Mouse (Mus musculus): ENCODE measurements around the gene Gtf2f2. TPM values are rescaled to one million over a fixed set of nuclear protein-coding genes. Genes with fewer than 3 reads are reported as not detected.

Gtf2f2 gene
- polyA plus RNA-seq, 1 experiment from 2014 or later = 36.0 TPM

DNA sequence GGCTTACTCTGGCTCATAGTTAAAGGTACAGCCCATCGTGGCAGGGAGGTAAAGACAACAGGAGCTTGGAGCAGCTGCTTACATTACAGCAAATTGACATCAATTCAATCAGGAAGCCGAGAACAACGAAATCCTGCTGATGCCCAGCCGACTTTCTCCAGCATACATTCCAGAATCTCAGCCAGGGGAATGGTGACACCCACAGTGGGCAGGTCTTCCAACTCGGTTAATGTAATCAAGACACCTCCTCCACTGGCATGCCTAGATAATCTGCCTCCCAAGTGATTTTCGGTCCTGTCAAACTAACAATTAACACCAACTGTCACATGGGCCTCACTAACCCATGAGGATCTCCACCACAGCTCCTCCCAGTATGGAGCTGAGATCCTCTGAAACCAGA, 148.0 kb downstream of the Gtf2f2 start:
- 85% methylated on average over 6 of the region's 6 CpGs for WGBS
- H3K27me3 ChIP-seq (ENCODE audit: control insufficient read depth, insufficient read depth, low read length) = no peaks in the 10 kb centered on the region
- H3K36me3 ChIP-seq (ENCODE audit: control insufficient read depth, insufficient read depth, low read length) = no peaks in the 10 kb centered on the region
- H3K4me3 ChIP-seq (ENCODE audit: low read depth, low read length) = no peak overlapping the region
- H3K9ac ChIP-seq (replicated peaks; ENCODE audit: low read depth, low read length) = no peak overlapping the region
- H3K4me2 ChIP-seq (replicated peaks; ENCODE audit: low read depth, low read length) = no peak overlapping the region
- H3K27ac ChIP-seq (ENCODE audit: low read length) = peak overlapping the region; percentile 59; the same call in 1 of the 2 replicates
- no peak for ATAC-seq (ENCODE audit: insufficient number of reproducible peaks, insufficient read depth, low FRiP score, low read depth)
- peaks cover 16% of the 10 kb centered on the region; the same call in 1 of the 2 replicates for H3K4me1 ChIP-seq (ENCODE audit: control insufficient read depth, insufficient read depth, low read length)
- H3K9me3 ChIP-seq (ENCODE audit: control insufficient read depth, low read depth, low read length) = no peaks in the 10 kb centered on the region; the same call in 1 of the 2 replicates

DNA sequence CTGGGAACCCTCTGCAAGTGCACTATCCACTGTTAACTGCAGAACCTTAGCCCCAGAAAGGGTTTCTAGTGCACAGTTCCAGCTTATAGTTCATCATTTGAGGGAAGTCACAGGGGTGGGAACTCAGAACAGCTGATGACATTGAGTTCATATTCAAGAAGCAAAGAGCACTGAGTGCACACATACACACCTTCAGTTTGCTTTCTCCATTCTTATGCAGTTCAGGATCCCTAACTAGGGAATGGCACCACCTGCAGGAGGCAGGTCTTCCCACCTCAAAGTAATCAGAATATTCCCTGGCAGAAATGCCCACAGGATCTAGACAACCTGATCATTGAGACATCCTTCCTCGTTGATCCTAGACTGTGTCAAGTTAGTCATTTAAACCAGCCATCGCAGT, 151.0 kb downstream of the Gtf2f2 start:
- WGBS = 79% methylated on average over 2 of the region's 2 CpGs
- no peaks in the 10 kb centered on the region; the same call in 1 of the 2 replicates for H3K9me3 ChIP-seq (ENCODE audit: control insufficient read depth, low read depth, low read length)
- H3K4me3 ChIP-seq (ENCODE audit: low read depth, low read length) = no peak overlapping the region
- no peaks in the 10 kb centered on the region for H3K27me3 ChIP-seq (ENCODE audit: control insufficient read depth, insufficient read depth, low read length)
- H3K27ac ChIP-seq (ENCODE audit: low read length) = no peak overlapping the region
- H3K9ac ChIP-seq (replicated peaks; ENCODE audit: low read depth, low read length) = no peak overlapping the region
- H3K4me1 ChIP-seq (ENCODE audit: control insufficient read depth, insufficient read depth, low read length) = peaks cover 16% of the 10 kb centered on the region; the same call in 1 of the 2 replicates
- no peak for ATAC-seq (ENCODE audit: insufficient number of reproducible peaks, insufficient read depth, low FRiP score, low read depth)
- no peaks in the 10 kb centered on the region for H3K36me3 ChIP-seq (ENCODE audit: control insufficient read depth, insufficient read depth, low read length)
- H3K4me2 ChIP-seq (replicated peaks; ENCODE audit: low read depth, low read length) = no peak overlapping the region

DNA sequence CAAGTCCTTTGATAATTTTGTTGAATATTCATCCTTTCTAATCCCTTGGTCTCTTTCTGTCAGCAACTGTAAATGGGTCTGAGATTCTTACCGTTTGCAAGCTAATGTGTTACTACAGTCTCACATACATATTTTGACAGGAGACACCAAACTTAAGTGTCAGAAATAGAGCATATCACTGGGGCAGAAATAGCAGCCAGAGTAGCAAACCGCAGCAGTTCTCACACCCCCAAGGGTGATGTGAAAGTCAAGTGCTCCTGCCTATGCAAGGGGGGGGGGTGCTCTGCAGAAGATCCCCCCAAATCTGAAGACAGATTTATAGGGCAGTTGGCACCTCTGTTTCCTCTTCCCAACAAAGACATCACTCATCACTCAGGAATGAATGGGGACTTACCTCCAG, 152.5 kb downstream of the Gtf2f2 start:
- peaks cover 5% of the 10 kb centered on the region; the same call in 1 of the 2 replicates for H3K4me1 ChIP-seq (ENCODE audit: control insufficient read depth, insufficient read depth, low read length)
- no peak overlapping the region for H3K27ac ChIP-seq (ENCODE audit: low read length)
- no peaks in the 10 kb centered on the region; the same call in 1 of the 2 replicates for H3K9me3 ChIP-seq (ENCODE audit: control insufficient read depth, low read depth, low read length)
- no peaks in the 10 kb centered on the region for H3K36me3 ChIP-seq (ENCODE audit: control insufficient read depth, insufficient read depth, low read length)
- no peak overlapping the region for H3K4me2 ChIP-seq (replicated peaks; ENCODE audit: low read depth, low read length)
- no peak overlapping the region for H3K4me3 ChIP-seq (ENCODE audit: low read depth, low read length)
- WGBS = 64% methylated on average over 2 of the region's 2 CpGs
- H3K27me3 ChIP-seq (ENCODE audit: control insufficient read depth, insufficient read depth, low read length) = no peaks in the 10 kb centered on the region
- no peak overlapping the region for H3K9ac ChIP-seq (replicated peaks; ENCODE audit: low read depth, low read length)
- ATAC-seq (ENCODE audit: insufficient number of reproducible peaks, insufficient read depth, low FRiP score, low read depth) = no peak

DNA sequence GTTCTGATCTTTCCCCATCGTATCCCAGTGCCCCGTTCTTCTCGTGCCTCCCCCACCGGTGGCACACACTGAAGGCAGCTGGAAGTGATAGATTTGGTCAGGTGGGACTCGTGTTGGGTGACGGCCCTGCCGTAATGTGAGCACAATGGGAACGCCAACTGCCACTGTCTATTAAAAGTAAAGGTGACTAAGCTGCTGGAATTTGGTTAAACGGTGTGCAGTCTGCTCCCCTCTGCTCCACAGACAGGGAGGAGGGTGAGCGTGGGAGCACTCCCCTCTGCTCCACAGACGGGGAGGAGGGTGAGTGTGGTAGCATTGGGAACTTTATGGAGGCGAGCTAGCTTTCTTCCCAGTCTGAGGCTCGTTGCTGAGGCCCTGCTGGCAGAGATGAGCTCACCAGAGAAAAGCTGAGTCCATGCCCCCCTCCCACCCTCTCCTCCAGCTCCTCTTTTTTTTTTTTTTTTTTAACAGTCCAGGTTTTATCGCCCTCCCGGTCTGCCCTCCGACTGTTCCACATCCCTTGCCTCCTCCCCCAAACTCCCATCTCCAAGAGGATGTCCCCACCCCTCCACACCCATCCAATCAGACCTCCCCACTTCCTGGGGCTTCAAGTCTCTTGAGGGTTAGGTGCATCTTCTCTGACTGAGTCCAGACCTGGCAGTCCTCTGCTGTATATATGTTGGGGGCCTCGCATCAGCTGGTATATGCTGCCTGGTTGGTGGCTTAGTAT, 155.2 kb downstream of the Gtf2f2 start:
- H3K4me3 ChIP-seq (ENCODE audit: low read depth, low read length) = no peak overlapping the region
- no peaks in the 10 kb centered on the region for H3K27me3 ChIP-seq (ENCODE audit: control insufficient read depth, insufficient read depth, low read length)
- no peak overlapping the region for H3K27ac ChIP-seq (ENCODE audit: low read length)
- peaks cover 7% of the 10 kb centered on the region; the same call in 1 of the 2 replicates for H3K36me3 ChIP-seq (ENCODE audit: control insufficient read depth, insufficient read depth, low read length)
- no peaks in the 10 kb centered on the region for H3K4me1 ChIP-seq (ENCODE audit: control insufficient read depth, insufficient read depth, low read length)
- ATAC-seq (ENCODE audit: insufficient number of reproducible peaks, insufficient read depth, low FRiP score, low read depth) = no peak
- WGBS = 55% methylated on average over 17 of the region's 17 CpGs
- H3K9me3 ChIP-seq (ENCODE audit: control insufficient read depth, low read depth, low read length) = no peaks in the 10 kb centered on the region
- no peak overlapping the region for H3K4me2 ChIP-seq (replicated peaks; ENCODE audit: low read depth, low read length)
- H3K9ac ChIP-seq (replicated peaks; ENCODE audit: low read depth, low read length) = no peak overlapping the region

DNA sequence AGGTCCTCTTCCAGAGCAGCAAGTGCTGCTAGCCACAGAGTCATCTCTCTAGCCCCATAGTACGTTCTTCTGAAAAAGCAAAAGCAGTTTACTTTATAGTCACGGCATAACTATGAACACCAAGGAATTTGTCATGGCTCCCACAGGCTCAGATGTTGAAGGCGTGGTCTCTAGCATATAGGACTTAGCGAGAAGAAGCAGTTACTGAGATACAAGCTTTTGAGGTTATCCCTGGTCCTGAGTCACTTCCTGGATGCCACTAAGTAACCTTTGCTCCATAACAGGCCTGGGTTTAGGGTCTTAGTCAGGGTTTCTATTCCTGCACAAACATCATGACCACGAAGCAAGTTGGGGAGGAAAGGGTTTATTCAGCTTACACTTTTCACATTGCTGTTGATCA, 158.6 kb downstream of the Gtf2f2 start:
- Histone ChIP-seq H3K27me3 (ENCODE audit: control insufficient read depth, insufficient read depth, low read length) (no peaks in the 10 kb centered on the region), H3K4me2 (replicated peaks; ENCODE audit: low read depth, low read length) (no peak overlapping the region), H3K4me3 (ENCODE audit: low read depth, low read length) (no peak overlapping the region), H3K27ac (ENCODE audit: low read length) (no peak overlapping the region), H3K9ac (replicated peaks; ENCODE audit: low read depth, low read length) (no peak overlapping the region), H3K4me1 (ENCODE audit: control insufficient read depth, insufficient read depth, low read length) (no peaks in the 10 kb centered on the region; the same call in 1 of the 2 replicates), H3K9me3 (ENCODE audit: control insufficient read depth, low read depth, low read length) (no peaks in the 10 kb centered on the region), H3K36me3 (ENCODE audit: control insufficient read depth, insufficient read depth, low read length) (peaks cover 39% of the 10 kb centered on the region)
- ATAC-seq (ENCODE audit: insufficient number of reproducible peaks, insufficient read depth, low FRiP score, low read depth) = no peak
- 88% methylated on average over 5 of the region's 5 CpGs for WGBS

DNA sequence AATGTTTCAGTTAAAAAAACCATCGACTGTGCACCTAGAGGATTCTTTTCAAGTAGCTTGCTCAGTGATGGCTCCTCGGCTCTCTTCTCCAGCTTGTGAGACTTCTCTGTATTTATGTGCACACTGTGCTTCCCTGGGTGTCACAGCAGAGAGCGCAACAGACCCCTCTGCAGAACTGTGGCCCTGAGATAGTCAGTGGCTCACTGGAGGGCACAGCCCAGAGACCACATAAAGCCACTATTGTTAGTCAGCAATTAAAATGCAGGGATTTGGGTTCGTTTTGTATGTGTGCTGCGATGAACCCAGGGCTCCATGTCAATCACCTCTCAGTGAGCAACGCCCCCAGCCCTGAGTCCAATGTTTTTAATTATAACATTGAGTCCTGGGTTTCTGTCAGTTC, 159.8 kb downstream of the Gtf2f2 start:
- no peaks in the 10 kb centered on the region for H3K9me3 ChIP-seq (ENCODE audit: control insufficient read depth, low read depth, low read length)
- H3K4me2 ChIP-seq (replicated peaks; ENCODE audit: low read depth, low read length) = no peak overlapping the region
- H3K9ac ChIP-seq (replicated peaks; ENCODE audit: low read depth, low read length) = no peak overlapping the region
- ATAC-seq (ENCODE audit: insufficient number of reproducible peaks, insufficient read depth, low FRiP score, low read depth) = no peak
- 77% methylated on average over 6 of the region's 6 CpGs for WGBS
- H3K4me1 ChIP-seq (ENCODE audit: control insufficient read depth, insufficient read depth, low read length) = peaks cover 5% of the 10 kb centered on the region
- H3K27ac ChIP-seq (ENCODE audit: low read length) = no peak overlapping the region
- H3K27me3 ChIP-seq (ENCODE audit: control insufficient read depth, insufficient read depth, low read length) = no peaks in the 10 kb centered on the region
- H3K4me3 ChIP-seq (ENCODE audit: low read depth, low read length) = no peak overlapping the region
- H3K36me3 ChIP-seq (ENCODE audit: control insufficient read depth, insufficient read depth, low read length) = peaks cover 43% of the 10 kb centered on the region

DNA sequence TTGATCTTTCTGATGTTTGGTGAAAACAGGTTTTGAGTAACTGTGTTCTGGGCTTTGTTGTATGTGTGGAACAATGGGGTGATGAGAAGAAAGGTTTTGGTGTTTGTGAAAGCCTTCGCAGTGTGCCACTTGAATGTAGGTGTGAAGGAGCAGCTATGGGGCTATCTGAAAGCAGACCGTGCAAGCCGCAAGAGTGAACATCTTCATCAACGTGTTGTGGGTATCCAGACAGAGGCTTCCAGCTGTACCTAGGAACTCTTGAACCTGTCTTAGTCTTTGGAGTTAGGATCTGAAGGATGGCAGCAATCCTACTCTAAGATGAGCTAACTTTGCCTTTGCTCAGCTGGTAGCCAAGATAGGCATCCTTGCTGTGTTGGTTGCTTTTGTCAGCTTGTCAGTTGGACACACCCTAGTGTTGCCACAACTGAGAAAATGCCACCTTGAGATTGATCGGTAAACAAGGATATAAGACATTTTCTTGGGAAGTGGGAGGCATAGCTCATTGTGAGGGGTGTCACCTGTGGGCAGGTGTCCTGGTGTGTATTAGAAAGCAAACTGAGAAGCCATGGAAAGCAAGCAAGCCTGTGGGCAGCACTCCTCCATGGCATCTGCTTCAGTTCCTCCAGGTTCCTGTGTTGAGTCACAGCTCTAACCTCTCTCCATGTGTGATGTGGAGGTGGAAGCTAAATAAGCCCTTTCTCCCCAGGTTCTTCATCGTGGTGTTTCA, 160.7 kb downstream of the Gtf2f2 start:
- no peaks in the 10 kb centered on the region for H3K27me3 ChIP-seq (ENCODE audit: control insufficient read depth, insufficient read depth, low read length)
- no peak for ATAC-seq (ENCODE audit: insufficient number of reproducible peaks, insufficient read depth, low FRiP score, low read depth)
- no peaks in the 10 kb centered on the region for H3K9me3 ChIP-seq (ENCODE audit: control insufficient read depth, low read depth, low read length)
- H3K36me3 ChIP-seq (ENCODE audit: control insufficient read depth, insufficient read depth, low read length) = peaks cover 43% of the 10 kb centered on the region
- no peak overlapping the region for H3K4me2 ChIP-seq (replicated peaks; ENCODE audit: low read depth, low read length)
- no peak overlapping the region for H3K27ac ChIP-seq (ENCODE audit: low read length)
- peaks cover 5% of the 10 kb centered on the region for H3K4me1 ChIP-seq (ENCODE audit: control insufficient read depth, insufficient read depth, low read length)
- no peak overlapping the region for H3K4me3 ChIP-seq (ENCODE audit: low read depth, low read length)
- 91% methylated on average over 6 of the region's 6 CpGs for WGBS
- H3K9ac ChIP-seq (replicated peaks; ENCODE audit: low read depth, low read length) = no peak overlapping the region

DNA sequence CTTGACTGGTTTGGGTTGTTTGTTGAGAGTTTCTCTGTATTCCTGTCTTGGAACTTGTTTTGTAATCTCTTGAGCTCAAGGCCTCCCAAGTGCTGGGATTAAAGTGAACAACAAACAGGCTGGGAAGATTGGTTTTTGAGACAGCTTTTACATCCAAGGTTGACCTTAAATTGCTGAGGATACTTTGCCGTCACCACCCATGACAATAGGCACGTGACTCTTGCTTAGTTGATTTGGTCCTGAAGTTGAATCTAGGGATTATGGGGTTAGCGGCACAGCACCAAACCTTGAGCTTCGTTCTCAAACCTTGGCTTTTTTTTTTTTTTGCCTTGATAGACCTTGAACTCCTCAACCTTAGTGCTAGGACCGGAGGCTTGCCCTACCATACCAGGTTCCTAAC, 161.4 kb downstream of the Gtf2f2 start:
- Histone ChIP-seq H3K27me3 (ENCODE audit: control insufficient read depth, insufficient read depth, low read length) (no peaks in the 10 kb centered on the region), H3K36me3 (ENCODE audit: control insufficient read depth, insufficient read depth, low read length) (peaks cover 43% of the 10 kb centered on the region), H3K4me1 (ENCODE audit: control insufficient read depth, insufficient read depth, low read length) (peaks cover 5% of the 10 kb centered on the region), H3K4me3 (ENCODE audit: low read depth, low read length) (no peak overlapping the region), H3K9ac (replicated peaks; ENCODE audit: low read depth, low read length) (no peak overlapping the region), H3K27ac (ENCODE audit: low read length) (no peak overlapping the region), H3K9me3 (ENCODE audit: control insufficient read depth, low read depth, low read length) (no peaks in the 10 kb centered on the region), H3K4me2 (replicated peaks; ENCODE audit: low read depth, low read length) (no peak overlapping the region)
- WGBS = 79% methylated on average over 5 of the region's 5 CpGs
- ATAC-seq (ENCODE audit: insufficient number of reproducible peaks, insufficient read depth, low FRiP score, low read depth) = no peak
